Mouse (Mus musculus) midbrain, embryonic 15.5 days (tissue): ENCODE measurements at regions not wholly inside any gene's neighbourhood (a gene's known extent, or its start where the extent isn't known, plus 50 kb on each side); places are given as distances from the start of the nearest gene placed in this dataset.

Experiments
- ATAC-seq: fragments of 200-750 bp; cut with Nextera tagmentation; replicated peaks from 2 replicates; pipeline ENCODE4 v1.8.0; 2017; ENCODE audit warnings: moderate TSS enrichment
- H3K27ac ChIP-seq: fragments of 300-500 bp; sonication (generic); 2 replicates; pipeline ENCODE4 v1.5.1; 2015; ENCODE audit warnings: mild to moderate bottlenecking, inconsistent platforms
- H3K27me3 ChIP-seq: fragments of 300-500 bp; sonication (generic); replicated peaks from 2 replicates; pipeline ENCODE4 v1.6.1; 2015; ENCODE audit warnings: inconsistent platforms
- H3K36me3 ChIP-seq: fragments of 300-500 bp; sonication (generic); replicated peaks from 2 replicates; pipeline ENCODE4 v1.6.1; 2015; ENCODE audit warnings: inconsistent platforms
- H3K4me1 ChIP-seq: fragments of 300-500 bp; sonication (generic); 2 replicates; pipeline ENCODE4 v1.6.1; 2015; ENCODE audit warnings: inconsistent platforms
- H3K4me2 ChIP-seq: fragments of 300-500 bp; sonication (generic); 2 replicates; pipeline ENCODE4 v1.6.1; 2015; ENCODE audit warnings: inconsistent platforms, mild to moderate bottlenecking, moderate library complexity
- H3K4me3 ChIP-seq: fragments of 300-500 bp; sonication (generic); 2 replicates; pipeline ENCODE4 v1.5.1; 2015; ENCODE audit warnings: mild to moderate bottlenecking, inconsistent platforms
- H3K9ac ChIP-seq: fragments of 300-500 bp; sonication (generic); 2 replicates; pipeline ENCODE4 v1.6.1; 2015; ENCODE audit warnings: mild to moderate bottlenecking, inconsistent platforms
- H3K9me3 ChIP-seq: fragments of 300-500 bp; sonication (generic); 2 replicates; pipeline ENCODE4 v1.6.1; 2016; ENCODE audit warnings: inconsistent platforms
- WGBS: fragments of 180-500 bp; shearing (Covaris S2); methylation state at CpG from one replicate; pipeline ENCODE4 v1.1.7; 2015; ENCODE audit warnings: mixed read lengths; 5-methylcytosine and 5-hydroxymethylcytosine counted together

DNA sequence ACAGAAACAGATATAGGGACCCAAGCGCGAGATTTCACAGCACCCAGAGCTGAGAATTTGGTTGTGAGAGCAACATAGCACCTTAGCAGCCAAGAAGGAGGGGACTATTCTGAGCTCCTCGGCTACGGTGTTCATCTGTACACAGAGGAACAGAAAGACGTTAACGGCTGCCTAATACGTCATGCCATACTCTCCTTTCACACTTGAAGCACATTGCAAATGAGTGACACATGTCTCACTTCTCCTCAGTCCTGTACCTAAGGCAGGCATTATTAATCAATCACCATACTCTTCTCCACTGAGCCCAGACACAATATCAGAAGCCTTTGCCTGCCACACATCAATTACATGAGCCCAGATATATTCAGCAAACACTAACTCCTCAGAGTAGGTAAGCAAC, 200.5 kb downstream of the Rybp start:
- Histone ChIP-seq H3K4me1 (no peaks in the 10 kb centered on the region), H3K4me3 (no peak overlapping the region), H3K27ac (no peak overlapping the region), H3K27me3 (no peaks in the 10 kb centered on the region), H3K36me3 (no peaks in the 10 kb centered on the region), H3K9me3 (no peaks in the 10 kb centered on the region), H3K9ac (no peak overlapping the region), H3K4me2 (no peak overlapping the region)
- no peak for ATAC-seq
- 84% methylated on average over 7 of the region's 7 CpGs for WGBS

DNA sequence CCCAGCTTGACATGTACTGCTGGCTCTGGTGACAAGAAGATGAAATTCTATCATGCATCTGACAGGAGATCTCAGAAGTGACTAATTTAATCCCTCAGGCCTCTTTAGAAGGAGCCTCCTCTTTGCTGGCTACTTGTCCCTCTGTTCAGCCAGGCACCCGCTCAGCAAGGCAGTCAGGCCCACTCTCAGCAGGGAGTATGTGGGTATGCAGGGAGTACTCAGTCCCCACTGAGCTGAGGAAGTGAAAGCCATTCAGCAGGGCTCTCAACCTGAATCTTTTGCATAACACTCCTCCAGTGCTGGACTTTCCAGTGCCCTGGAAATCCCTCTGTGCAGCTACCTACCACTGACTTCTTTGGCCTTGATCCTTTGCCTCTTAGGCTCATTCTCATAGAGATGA, 201.3 kb downstream of the Rybp start:
- 18% methylated on average over 1 of the region's 1 CpGs for WGBS
- H3K9me3 ChIP-seq = no peaks in the 10 kb centered on the region
- no peak for ATAC-seq
- no peaks in the 10 kb centered on the region for H3K4me1 ChIP-seq
- H3K36me3 ChIP-seq = no peaks in the 10 kb centered on the region
- H3K27ac ChIP-seq = no peak overlapping the region
- no peak overlapping the region for H3K9ac ChIP-seq
- no peak overlapping the region for H3K4me3 ChIP-seq
- no peak overlapping the region for H3K4me2 ChIP-seq
- H3K27me3 ChIP-seq = no peaks in the 10 kb centered on the region

DNA sequence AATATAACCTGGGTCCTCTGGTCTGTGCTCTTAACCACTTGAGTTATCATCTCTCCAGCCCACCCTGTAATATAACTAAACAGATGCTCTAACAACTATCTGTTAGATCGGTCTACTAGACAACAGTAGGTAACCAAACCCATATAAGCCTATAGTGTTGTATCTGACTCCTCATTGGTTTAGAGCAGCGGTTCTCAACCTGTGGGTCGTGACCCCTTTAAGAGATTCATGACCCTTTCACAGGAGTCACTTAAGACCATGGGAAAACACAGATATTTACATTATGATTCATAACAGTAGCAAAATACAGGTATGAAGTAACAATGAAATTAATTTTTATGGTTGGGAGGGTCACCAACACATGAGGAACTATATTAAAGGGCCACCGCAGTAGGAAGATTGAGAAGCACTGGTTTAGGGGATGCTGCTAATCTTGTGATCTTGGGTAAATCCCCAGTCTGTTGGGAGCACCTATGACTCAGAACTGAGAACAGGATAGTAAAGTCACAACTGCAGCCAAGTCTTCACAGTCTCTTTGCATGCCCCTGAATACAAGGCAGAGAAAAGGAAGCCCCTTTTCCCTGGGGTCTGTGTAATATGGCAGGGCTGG, 203.3 kb downstream of the Rybp start:
- no peaks in the 10 kb centered on the region for H3K9me3 ChIP-seq
- no peaks in the 10 kb centered on the region for H3K36me3 ChIP-seq
- no peak for ATAC-seq
- H3K27ac ChIP-seq = no peak overlapping the region
- no peak overlapping the region for H3K4me3 ChIP-seq
- 97% methylated on average over 4 of the region's 4 CpGs for WGBS
- H3K9ac ChIP-seq = no peak overlapping the region
- no peaks in the 10 kb centered on the region for H3K4me1 ChIP-seq
- no peaks in the 10 kb centered on the region for H3K27me3 ChIP-seq
- H3K4me2 ChIP-seq = no peak overlapping the region

DNA sequence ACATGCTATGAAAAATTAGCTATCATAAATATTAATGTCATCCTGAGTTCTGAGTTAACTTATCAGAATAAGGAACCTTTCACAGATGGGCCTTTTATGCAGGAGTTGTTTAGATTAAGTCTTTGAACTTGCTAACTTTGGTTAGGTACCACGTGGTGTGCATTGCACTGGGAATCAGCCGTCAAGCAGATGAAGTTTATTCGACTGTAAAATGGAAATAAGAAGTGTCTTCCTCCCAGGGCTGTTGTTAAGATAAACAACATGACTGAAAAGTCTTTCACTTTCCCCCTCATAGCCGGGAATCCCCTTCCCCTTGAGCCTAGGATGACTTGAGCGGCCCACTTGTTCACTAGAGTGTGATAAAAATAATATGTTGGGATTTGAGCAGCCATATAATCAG, 204.2 kb downstream of the Rybp start:
- 82% methylated on average over 5 of the region's 5 CpGs for WGBS
- H3K9me3 ChIP-seq = no peaks in the 10 kb centered on the region
- no peaks in the 10 kb centered on the region for H3K36me3 ChIP-seq
- H3K27ac ChIP-seq = no peak overlapping the region
- no peaks in the 10 kb centered on the region for H3K27me3 ChIP-seq
- no peak overlapping the region for H3K9ac ChIP-seq
- H3K4me2 ChIP-seq = no peak overlapping the region
- no peaks in the 10 kb centered on the region for H3K4me1 ChIP-seq
- ATAC-seq = no peak
- no peak overlapping the region for H3K4me3 ChIP-seq

DNA sequence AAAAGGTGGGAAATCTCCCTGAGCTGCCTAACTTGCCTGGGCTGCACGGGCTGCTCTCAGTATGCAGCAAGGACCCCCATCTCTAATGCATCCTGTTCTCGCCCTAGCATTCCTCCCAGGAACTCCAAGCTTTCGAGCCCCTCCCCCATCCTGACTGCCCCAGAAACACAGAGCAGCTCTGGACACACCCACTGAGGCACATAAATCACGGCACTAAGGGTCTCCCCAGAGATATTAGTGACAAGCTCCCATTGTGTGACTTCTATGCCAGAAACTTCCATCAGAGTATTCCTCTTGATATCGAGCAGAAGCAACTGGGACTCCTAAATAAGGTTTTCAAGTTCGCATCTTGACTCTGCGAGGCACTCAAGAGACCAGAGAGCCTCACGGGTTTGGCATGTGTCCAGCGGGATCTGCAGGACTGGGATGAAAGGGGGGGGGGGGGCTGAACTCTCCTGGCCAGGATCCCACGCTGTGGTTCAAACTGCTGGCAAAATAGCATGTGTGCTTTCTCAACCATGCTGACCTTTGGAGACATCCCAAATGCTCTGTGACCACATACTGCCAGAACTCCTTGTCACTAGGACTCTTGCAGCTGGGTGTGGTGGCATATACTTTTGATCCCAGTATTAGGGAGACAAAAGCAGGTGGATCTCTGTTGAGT, 212.5 kb downstream of the Rybp start:
- no peak overlapping the region for H3K4me2 ChIP-seq
- no peak overlapping the region for H3K4me3 ChIP-seq
- no peak overlapping the region for H3K9ac ChIP-seq
- no peaks in the 10 kb centered on the region for H3K9me3 ChIP-seq
- H3K36me3 ChIP-seq = no peaks in the 10 kb centered on the region
- 22% methylated on average over 10 of the region's 10 CpGs for WGBS
- ATAC-seq = no peak; the same call in 1 of the 2 replicates
- H3K27me3 ChIP-seq = no peaks in the 10 kb centered on the region
- peaks cover 4% of the 10 kb centered on the region; the same call in 1 of the 2 replicates for H3K4me1 ChIP-seq
- H3K27ac ChIP-seq = no peak overlapping the region

DNA sequence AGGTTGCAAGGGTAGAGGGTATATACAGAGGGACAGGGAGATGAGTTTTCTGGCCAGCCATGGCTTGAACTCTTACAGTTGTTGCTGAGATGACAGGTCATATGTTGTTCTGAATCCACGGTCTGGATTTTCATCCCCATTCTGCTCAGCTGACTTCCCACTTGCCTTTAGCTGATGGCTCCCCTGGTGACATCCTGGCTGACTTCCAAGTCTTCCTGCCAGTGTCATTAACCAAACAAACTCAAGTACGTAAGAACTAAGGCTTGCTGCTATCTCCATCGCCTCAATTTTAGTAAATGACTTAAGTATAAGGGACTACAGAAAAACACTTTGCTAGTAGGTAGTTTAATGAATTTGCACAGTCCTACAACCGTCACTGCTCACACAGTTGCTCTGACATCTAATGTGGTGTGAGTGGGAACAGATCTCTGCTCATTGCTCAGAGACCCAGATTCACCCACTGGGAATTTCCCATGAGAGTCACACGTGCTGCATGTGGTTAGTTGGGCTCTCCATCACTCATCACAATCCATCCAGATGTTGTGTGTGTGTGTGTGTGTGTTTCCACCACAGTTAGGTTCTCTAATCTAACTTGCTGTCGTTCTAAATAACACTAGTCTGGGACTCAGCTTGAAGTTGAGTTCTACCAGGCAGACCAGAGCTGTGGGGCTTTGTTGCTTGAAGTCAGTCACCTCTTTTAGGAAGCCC, 214.9 kb downstream of the Rybp start:
- Histone ChIP-seq H3K27ac (no peak overlapping the region), H3K4me3 (no peak overlapping the region), H3K4me2 (no peak overlapping the region), H3K27me3 (no peaks in the 10 kb centered on the region), H3K9ac (no peak overlapping the region), H3K36me3 (no peaks in the 10 kb centered on the region), H3K9me3 (no peaks in the 10 kb centered on the region), H3K4me1 (peaks cover 4% of the 10 kb centered on the region; the same call in 1 of the 2 replicates)
- 62% methylated on average over 6 of the region's 6 CpGs for WGBS
- no peak for ATAC-seq

DNA sequence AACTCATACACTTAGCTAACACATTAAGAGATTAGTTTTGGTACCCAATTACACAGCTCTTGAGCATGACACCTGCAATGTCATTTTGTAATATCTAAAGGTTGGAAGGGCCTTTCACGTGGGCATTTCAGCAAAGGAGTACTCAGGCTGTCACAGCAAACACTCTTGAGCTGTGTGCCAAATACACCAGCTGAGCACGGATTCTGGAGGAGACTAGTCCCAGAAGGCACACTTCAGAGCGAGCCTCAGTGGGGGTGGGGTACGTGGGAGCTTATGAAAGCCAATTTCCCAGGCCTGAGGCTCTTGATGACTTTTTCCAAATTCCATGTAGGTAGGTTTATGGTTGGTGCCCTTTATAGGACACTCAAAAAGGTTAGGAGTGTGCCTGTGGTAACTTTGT, 218.1 kb downstream of the Rybp start:
- Histone ChIP-seq H3K9ac (no peak overlapping the region), H3K4me2 (no peak overlapping the region), H3K27me3 (no peaks in the 10 kb centered on the region), H3K4me3 (no peak overlapping the region), H3K36me3 (no peaks in the 10 kb centered on the region), H3K9me3 (no peaks in the 10 kb centered on the region), H3K4me1 (no peaks in the 10 kb centered on the region), H3K27ac (no peak overlapping the region)
- no peak for ATAC-seq
- 78% methylated on average over 4 of the region's 4 CpGs for WGBS

DNA sequence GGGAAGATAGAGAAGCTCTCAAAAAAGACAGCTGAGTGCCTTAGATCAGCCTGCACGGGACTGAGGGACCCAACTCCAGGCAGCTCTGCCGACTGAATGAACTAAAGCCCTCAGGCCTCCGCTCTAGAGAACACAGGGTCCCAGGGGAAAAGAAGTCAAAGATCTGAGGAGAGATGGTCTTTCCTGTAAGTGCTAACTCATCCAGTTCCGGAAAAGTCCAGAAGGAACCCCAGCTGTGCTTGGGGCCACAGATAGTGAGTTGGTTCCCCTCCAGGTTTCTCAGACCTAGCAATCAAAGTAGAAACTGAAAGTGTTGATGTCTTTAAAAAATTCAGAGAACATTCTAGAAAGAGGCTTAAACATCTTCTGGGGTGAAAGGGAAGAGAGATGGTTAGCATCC, 220.0 kb downstream of the Rybp start:
- Histone ChIP-seq H3K27me3 (no peaks in the 10 kb centered on the region), H3K36me3 (no peaks in the 10 kb centered on the region), H3K4me1 (no peaks in the 10 kb centered on the region), H3K27ac (no peak overlapping the region), H3K4me2 (no peak overlapping the region), H3K9me3 (no peaks in the 10 kb centered on the region), H3K9ac (no peak overlapping the region), H3K4me3 (no peak overlapping the region)
- ATAC-seq = no peak
- 87% methylated on average over 4 of the region's 4 CpGs for WGBS

DNA sequence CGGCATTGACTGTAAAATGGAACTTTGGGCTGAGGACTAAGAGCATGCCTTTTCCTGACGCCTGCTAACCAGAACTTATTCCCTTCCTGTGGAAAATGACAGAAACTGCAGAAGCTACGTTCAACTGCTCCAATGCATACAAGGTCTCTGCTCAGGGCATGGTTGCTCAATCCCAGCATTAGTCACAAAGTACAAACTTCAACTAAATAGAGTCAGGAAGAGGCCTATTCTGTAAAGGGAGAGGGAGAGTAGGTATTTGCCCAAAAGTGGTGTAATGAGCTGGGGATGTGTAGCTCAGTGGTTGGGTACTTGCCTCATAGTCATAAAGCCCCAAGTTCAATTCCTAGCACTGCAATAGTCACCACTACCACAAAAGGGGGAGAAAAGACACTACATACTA, 221.7 kb downstream of the Rybp start:
- 86% methylated on average over 3 of the region's 3 CpGs for WGBS
- H3K27ac ChIP-seq = no peak overlapping the region
- no peaks in the 10 kb centered on the region for H3K36me3 ChIP-seq
- no peaks in the 10 kb centered on the region for H3K9me3 ChIP-seq
- no peak overlapping the region for H3K9ac ChIP-seq
- no peak overlapping the region for H3K4me2 ChIP-seq
- no peak overlapping the region for H3K4me3 ChIP-seq
- no peaks in the 10 kb centered on the region for H3K4me1 ChIP-seq
- no peaks in the 10 kb centered on the region for H3K27me3 ChIP-seq
- no peak for ATAC-seq

DNA sequence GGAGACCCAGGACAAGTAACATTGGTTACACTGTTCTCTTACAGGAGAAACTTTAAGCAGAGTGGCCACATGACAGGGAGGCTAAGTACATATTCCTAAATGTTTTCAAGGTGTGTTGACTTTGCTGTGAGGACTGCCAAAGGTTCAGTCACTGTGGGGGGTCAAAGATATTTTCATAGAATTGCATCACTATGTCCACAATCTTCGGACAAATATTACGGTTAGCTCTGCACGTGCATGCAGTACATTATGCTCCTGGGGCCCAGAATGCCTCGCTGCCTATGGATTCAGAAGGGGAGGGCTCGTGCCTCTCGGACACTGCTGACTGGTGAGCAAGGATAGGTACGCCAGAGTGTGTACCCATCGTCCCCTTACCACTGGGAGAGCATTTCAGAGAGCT, 224.3 kb downstream of the Rybp start:
- Histone ChIP-seq H3K4me2 (no peak overlapping the region), H3K27me3 (no peaks in the 10 kb centered on the region), H3K27ac (no peak overlapping the region), H3K9me3 (no peaks in the 10 kb centered on the region), H3K9ac (no peak overlapping the region), H3K4me1 (no peaks in the 10 kb centered on the region), H3K4me3 (no peak overlapping the region), H3K36me3 (no peaks in the 10 kb centered on the region)
- no peak for ATAC-seq
- 87% methylated on average over 8 of the region's 8 CpGs for WGBS

DNA sequence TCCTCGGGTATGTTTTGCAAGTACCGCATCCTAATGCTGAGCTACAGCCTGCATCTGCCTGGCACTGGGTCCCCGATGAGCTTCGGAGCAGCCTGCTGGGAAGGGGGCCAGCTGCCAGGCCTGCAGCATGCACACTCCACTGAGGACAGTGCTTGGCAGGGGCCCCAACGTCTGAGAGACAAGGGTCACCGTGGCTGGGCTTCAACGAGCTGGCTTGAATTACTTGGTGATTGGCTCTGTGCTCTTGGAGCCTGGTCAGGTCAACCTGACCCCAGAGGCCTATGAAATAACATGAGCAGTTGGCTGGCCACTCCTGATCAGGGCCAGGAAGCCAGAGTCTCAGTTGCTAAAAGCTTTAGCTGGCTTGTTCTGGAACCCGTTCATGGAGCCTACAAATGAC, 227.5 kb downstream of the Rybp start:
- peaks cover 15% of the 10 kb centered on the region for H3K27me3 ChIP-seq
- WGBS = 54% methylated on average over 8 of the region's 8 CpGs
- no peaks in the 10 kb centered on the region for H3K4me1 ChIP-seq
- H3K9me3 ChIP-seq = no peaks in the 10 kb centered on the region
- H3K36me3 ChIP-seq = no peaks in the 10 kb centered on the region
- H3K9ac ChIP-seq = no peak overlapping the region
- peak; percentile 73 for ATAC-seq
- no peak overlapping the region for H3K4me2 ChIP-seq
- H3K27ac ChIP-seq = no peak overlapping the region
- H3K4me3 ChIP-seq = no peak overlapping the region

DNA sequence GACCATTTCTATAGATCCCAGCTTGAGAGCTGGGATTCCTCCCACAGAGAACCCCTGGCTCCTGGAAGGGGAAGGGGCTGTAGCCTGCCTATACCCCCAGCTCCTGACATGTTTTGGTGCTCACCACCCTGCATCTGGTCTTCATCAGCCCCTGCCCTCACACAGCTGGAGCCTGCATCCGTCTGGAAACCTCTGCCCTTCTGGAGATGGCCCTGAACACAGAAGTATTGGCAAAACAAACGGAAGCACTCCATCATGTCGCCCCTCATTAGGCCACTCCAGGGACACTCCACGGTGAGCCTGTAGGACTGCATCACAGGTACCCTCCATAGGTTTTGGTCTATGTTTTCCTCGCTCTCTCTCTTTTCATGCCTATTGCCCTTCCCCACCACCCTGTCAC, 231.3 kb downstream of the Rybp start:
- no peaks in the 10 kb centered on the region for H3K36me3 ChIP-seq
- 0 out of 2 replicates have a peak, but pooled peaks cover 3% of the 10 kb centered on the region for H3K4me1 ChIP-seq
- H3K9ac ChIP-seq = no peak overlapping the region
- WGBS = 77% methylated on average over 5 of the region's 5 CpGs
- no peak overlapping the region for H3K4me2 ChIP-seq
- H3K9me3 ChIP-seq = no peaks in the 10 kb centered on the region
- ATAC-seq = no peak
- H3K27me3 ChIP-seq = peaks cover 21% of the 10 kb centered on the region
- no peak overlapping the region for H3K4me3 ChIP-seq
- no peak overlapping the region for H3K27ac ChIP-seq
